Mouse (Mus musculus): Measurements from ENCODE around the gene Cyp8b1. TPM values are rescaled to one million over a fixed set of nuclear protein-coding genes. Genes with fewer than 3 reads are reported as not detected.

The Cyp8b1 gene
- polyA plus RNA-seq, 1 experiment, result not detected

GRCm38 (mm10) chr9:121908321-121908720, 7.8 kb downstream of the Cyp8b1 start:
- H3K27me3 ChIP-seq (ENCODE audit: control insufficient read depth), result no peaks in the 10 kb centered on the region
- no peaks in the 10 kb centered on the region for H3K36me3 ChIP-seq (ENCODE audit: control insufficient read depth)
- TF ChIP-seq GATA1 (IDR thresholded peaks at IDR 0.05; ENCODE audit: low read length), result no peak
- no peak for TF ChIP-seq TAL1 (IDR thresholded peaks at IDR 0.05; ENCODE audit: low read length)
- no peaks in the 10 kb centered on the region for H3K9me3 ChIP-seq (ENCODE audit: control insufficient read depth, low read length)
- no peaks in the 10 kb centered on the region for H3K4me1 ChIP-seq (ENCODE audit: control insufficient read depth)
- no peak overlapping the region for H3K4me3 ChIP-seq (replicated peaks)

DNA sequence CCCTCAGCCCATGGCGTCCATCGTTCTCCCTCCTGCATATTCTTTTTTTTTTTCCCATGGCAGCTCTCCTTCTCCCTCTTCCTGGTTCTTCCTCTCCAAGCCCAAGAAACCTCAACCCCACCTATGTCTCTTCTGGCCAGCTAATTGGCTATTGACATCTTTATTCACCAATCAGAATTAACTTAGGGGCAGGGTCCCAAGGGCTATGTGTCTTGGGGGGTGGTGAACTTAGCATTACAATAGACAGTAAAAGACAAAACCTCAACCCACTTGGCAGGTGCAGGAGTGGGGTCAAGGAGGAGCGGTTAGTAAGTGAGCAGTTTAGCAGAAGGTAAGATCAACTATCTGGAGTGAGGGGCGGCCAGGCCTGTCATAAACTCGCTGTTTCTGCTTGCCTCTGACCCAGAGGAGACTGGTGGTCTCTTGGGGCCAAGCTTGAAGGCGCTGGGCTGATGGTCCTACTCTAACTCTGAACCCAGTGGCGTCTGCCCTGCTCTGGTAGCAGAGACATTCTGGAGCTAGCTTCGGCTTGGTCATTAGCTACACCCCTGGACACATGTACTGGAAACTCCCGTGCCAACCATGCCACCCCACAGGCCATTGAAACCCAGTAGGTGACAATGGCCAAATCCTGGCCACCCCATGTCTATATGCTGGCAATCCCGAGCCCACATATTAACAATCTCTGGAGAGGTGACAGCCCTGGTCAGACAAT, 8.6 kb downstream of the Cyp8b1 start:
- H3K4me3 ChIP-seq (replicated peaks), result no peak overlapping the region
- no peak for TF ChIP-seq TAL1 (IDR thresholded peaks at IDR 0.05; ENCODE audit: low read length)
- no peak for TF ChIP-seq GATA1 (IDR thresholded peaks at IDR 0.05; ENCODE audit: low read length)
- H3K27me3 ChIP-seq (ENCODE audit: control insufficient read depth), result no peaks in the 10 kb centered on the region
- no peaks in the 10 kb centered on the region for H3K4me1 ChIP-seq (ENCODE audit: control insufficient read depth)
- H3K9me3 ChIP-seq (ENCODE audit: control insufficient read depth, low read length), result no peaks in the 10 kb centered on the region
- no peaks in the 10 kb centered on the region for H3K36me3 ChIP-seq (ENCODE audit: control insufficient read depth)

DNA sequence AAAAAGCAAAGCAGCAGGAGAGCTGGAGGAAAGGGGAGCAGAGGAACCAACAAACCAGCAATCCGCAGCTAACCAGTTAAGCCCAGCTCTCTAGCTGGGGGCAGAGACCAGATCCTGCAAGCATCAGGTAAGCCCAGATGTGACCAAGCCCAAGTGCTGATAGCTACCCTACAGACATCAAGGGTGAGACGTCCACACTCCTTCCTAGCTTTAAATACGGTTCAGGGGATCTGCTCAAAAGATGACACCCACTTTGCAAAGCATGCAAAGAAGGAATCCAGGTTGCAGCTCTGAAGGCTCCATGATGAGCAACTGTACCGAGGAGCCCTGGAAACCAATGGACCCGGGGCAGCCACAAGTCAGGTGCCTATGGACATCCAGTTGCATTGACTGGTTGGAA, 9.6 kb downstream of the Cyp8b1 start:
- Histone ChIP-seq H3K4me3 (replicated peaks) (no peak overlapping the region), H3K9me3 (ENCODE audit: control insufficient read depth, low read length) (no peaks in the 10 kb centered on the region), H3K36me3 (ENCODE audit: control insufficient read depth) (no peaks in the 10 kb centered on the region), H3K4me1 (ENCODE audit: control insufficient read depth) (no peaks in the 10 kb centered on the region), H3K27me3 (ENCODE audit: control insufficient read depth) (no peaks in the 10 kb centered on the region)
- TF ChIP-seq GATA1 (IDR thresholded peaks at IDR 0.05; ENCODE audit: low read length) (no peak), TAL1 (IDR thresholded peaks at IDR 0.05; ENCODE audit: low read length) (no peak)

DNA sequence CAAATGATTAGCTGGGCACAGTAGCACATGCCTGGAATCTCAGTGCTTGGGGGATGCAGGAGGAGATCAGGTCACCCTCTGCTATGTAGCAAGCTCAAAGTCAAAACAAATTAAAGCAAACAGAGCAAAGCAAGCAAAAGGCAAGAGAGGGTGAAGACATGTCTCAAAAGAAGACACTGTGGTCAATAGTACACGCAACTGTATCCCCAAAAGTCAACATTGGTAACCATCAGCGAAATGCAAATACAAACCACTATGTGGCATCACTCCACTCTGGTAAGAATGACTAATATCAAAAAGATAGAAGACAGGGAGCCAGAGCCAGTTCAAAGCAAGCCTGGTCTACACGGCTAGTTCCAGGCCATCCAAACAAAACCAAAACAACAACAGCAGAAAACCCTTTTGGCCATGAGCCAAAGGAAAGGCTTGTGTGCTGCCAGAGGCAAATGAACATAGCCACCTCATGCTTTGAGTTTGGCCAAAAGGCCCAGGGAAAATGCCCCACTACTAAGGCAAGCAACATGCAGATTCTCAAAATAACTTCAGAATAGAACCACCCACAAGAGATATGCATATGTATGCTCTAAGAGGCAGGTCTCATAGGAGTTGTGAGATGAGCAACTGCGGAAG, 10.4 kb downstream of the Cyp8b1 start:
- H3K36me3 ChIP-seq (ENCODE audit: control insufficient read depth), result no peaks in the 10 kb centered on the region
- TF ChIP-seq TAL1 (IDR thresholded peaks at IDR 0.05; ENCODE audit: low read length) (no peak), GATA1 (IDR thresholded peaks at IDR 0.05; ENCODE audit: low read length) (no peak)
- no peak overlapping the region for H3K4me3 ChIP-seq (replicated peaks)
- H3K27me3 ChIP-seq (ENCODE audit: control insufficient read depth), result no peaks in the 10 kb centered on the region
- no peaks in the 10 kb centered on the region for H3K9me3 ChIP-seq (ENCODE audit: control insufficient read depth, low read length)
- H3K4me1 ChIP-seq (ENCODE audit: control insufficient read depth), result no peaks in the 10 kb centered on the region

DNA sequence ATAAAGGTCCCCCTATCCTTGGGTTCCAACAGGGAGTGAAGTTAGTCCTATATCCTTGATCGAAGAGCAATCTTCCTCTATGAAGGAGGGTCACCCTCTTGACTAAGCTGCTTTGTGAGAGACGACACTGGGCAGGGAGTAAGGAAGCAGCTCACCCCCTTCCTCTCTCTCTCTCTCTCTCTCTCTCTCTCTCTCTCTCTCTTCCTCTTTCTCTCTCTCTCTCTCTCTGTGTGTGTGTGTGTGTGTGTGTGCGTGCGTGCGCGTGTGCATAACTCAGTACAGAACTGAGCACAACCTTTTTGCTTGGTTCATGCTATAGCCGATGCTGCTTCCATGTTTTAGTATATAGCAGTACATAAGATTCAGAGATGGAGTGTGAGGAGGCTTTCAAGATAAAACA, 11.2 kb downstream of the Cyp8b1 start:
- H3K36me3 ChIP-seq (ENCODE audit: control insufficient read depth), result no peaks in the 10 kb centered on the region
- H3K4me3 ChIP-seq (replicated peaks), result no peak overlapping the region
- no peaks in the 10 kb centered on the region for H3K4me1 ChIP-seq (ENCODE audit: control insufficient read depth)
- H3K9me3 ChIP-seq (ENCODE audit: control insufficient read depth, low read length), result no peaks in the 10 kb centered on the region
- H3K27me3 ChIP-seq (ENCODE audit: control insufficient read depth), result no peaks in the 10 kb centered on the region
- TF ChIP-seq GATA1 (IDR thresholded peaks at IDR 0.05; ENCODE audit: low read length), result no peak
- no peak for TF ChIP-seq TAL1 (IDR thresholded peaks at IDR 0.05; ENCODE audit: low read length)

- TF ChIP-seq GATA1 (IDR thresholded peaks at IDR 0.05; ENCODE audit: low read length), result no peak
- TF ChIP-seq TAL1 (IDR thresholded peaks at IDR 0.05; ENCODE audit: low read length), result no peak
- Histone ChIP-seq H3K36me3 (ENCODE audit: control insufficient read depth) (no peaks in the 10 kb centered on the region), H3K27me3 (ENCODE audit: control insufficient read depth) (no peaks in the 10 kb centered on the region), H3K4me3 (replicated peaks) (no peak overlapping the region), H3K4me1 (ENCODE audit: control insufficient read depth) (no peaks in the 10 kb centered on the region), H3K9me3 (ENCODE audit: control insufficient read depth, low read length) (no peaks in the 10 kb centered on the region)
Measured at GRCm38 (mm10) chr9:121904319-121904718, 11.8 kb downstream of the Cyp8b1 start.

DNA sequence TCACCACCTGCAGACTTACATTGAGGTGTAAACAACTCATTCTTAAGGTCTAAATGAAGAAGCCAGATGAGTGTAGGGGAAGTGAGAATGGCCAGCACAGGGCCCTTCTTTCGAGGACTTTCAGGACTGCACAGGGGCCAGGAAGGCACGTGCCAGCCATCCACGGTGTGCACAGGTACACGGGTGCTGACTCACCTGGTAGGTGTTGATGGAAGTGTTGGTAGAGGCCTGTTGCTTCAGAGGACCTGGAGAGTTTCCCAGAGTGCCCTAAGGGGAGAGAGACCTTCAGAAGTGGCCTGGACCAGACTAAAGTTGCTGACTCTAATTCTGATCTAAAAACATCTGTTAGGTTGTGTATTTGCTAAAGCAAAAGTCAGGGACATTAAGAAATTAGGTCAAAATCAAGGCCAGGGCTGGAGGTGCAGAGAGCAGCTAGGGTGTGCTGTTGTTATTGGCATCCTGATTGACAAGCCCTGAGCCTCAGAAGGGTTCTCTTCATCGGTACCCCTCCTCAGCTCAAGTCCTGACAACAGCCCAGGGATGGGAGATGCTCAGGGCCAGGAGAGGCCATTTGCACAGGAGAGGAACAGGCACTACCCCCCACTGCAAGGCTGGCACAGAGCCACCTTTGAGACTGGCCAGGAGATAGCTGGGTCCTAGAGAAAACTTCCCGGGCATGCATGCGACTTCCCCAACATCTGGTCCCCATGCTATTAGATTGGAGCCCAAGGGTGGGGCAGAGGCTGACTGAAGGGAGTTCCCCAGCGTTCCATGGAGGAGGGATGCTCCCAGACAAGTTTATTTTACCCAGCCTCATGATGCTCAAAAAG, 12.4 kb downstream of the Cyp8b1 start:
- no peaks in the 10 kb centered on the region for H3K9me3 ChIP-seq (ENCODE audit: control insufficient read depth, low read length)
- H3K4me1 ChIP-seq (ENCODE audit: control insufficient read depth), result no peaks in the 10 kb centered on the region
- H3K36me3 ChIP-seq (ENCODE audit: control insufficient read depth), result no peaks in the 10 kb centered on the region
- TF ChIP-seq TAL1 (IDR thresholded peaks at IDR 0.05; ENCODE audit: low read length), result no peak
- no peak for TF ChIP-seq GATA1 (IDR thresholded peaks at IDR 0.05; ENCODE audit: low read length)
- H3K4me3 ChIP-seq (replicated peaks), result no peak overlapping the region
- no peaks in the 10 kb centered on the region for H3K27me3 ChIP-seq (ENCODE audit: control insufficient read depth)

- Histone ChIP-seq H3K4me3 (replicated peaks) (no peak overlapping the region), H3K36me3 (ENCODE audit: control insufficient read depth) (no peaks in the 10 kb centered on the region), H3K27me3 (ENCODE audit: control insufficient read depth) (no peaks in the 10 kb centered on the region), H3K9me3 (ENCODE audit: control insufficient read depth, low read length) (no peaks in the 10 kb centered on the region), H3K4me1 (ENCODE audit: control insufficient read depth) (no peaks in the 10 kb centered on the region)
- no peak for TF ChIP-seq TAL1 (IDR thresholded peaks at IDR 0.05; ENCODE audit: low read length)
- TF ChIP-seq GATA1 (IDR thresholded peaks at IDR 0.05; ENCODE audit: low read length), result no peak
Measured at GRCm38 (mm10) chr9:121901710-121902700, 14.1 kb downstream of the Cyp8b1 start.
